ENCODE assay signal across 1 mouse cellular context in genomic region chr13:102862397-102862796, GRCm38 (mm10).
A peak's percentile ranks its signal among the peaks of the same experiment; 100 is the strongest.
TF ChIP-seq lines count a peak whose summit lies in the region.

No protein-coding gene starts in this region.

TF ChIP-seq in MEL, 35 proteins besides CTCF, POLR2A, EP300 and RAD21 (continued from another document):
- peak; percentile 75; the same call in 1 of the 2 replicates for TF ChIP-seq CHD1 (IDR thresholded peaks at IDR 0.05; ENCODE audit: low read depth, low read length)
- TF ChIP-seq ZMIZ1 (IDR thresholded peaks at IDR 0.05; ENCODE audit: low read depth, low read length): no peak
- peak; percentile 25; the same call in 1 of the 2 replicates for TF ChIP-seq MXI1 (IDR thresholded peaks at IDR 0.05; ENCODE audit: low read depth, low read length)
- TF ChIP-seq E2F4 (IDR thresholded peaks at IDR 0.05; ENCODE audit: borderline replicate concordance, low read depth, low read length): no peak
- TF ChIP-seq RCOR1 (IDR thresholded peaks at IDR 0.05; ENCODE audit: low read depth, low read length): peak; percentile 62; the same call in 1 of the 2 replicates
- peak; percentile 79 for TF ChIP-seq BHLHE40 (IDR thresholded peaks at IDR 0.05; ENCODE audit: borderline replicate concordance, low read depth, low read length)
- peak; percentile 85 for TF ChIP-seq TCF12 (IDR thresholded peaks at IDR 0.05; ENCODE audit: low read depth, low read length)
- no peak for TF ChIP-seq USF1 (IDR thresholded peaks at IDR 0.05; ENCODE audit: low read depth, low read length)
- no peak for TF ChIP-seq NRF1 (IDR thresholded peaks at IDR 0.05; ENCODE audit: insufficient read depth, low read depth, low read length, poor library complexity, severe bottlenecking)
- no peak for TF ChIP-seq JUND (IDR thresholded peaks at IDR 0.05; ENCODE audit: low read depth, low read length)
- 0 out of 2 replicates have a peak, but pooled peaks have one; percentile 19 for TF ChIP-seq MAFK (IDR thresholded peaks at IDR 0.05; ENCODE audit: borderline replicate concordance, low read depth, low read length)
- TF ChIP-seq TAL1 (IDR thresholded peaks at IDR 0.05; ENCODE audit: low read length): peak; percentile 71
- peak; percentile 75 for TF ChIP-seq TBP (IDR thresholded peaks at IDR 0.05; ENCODE audit: low read depth, low read length)
- TF ChIP-seq ELF1 (IDR thresholded peaks at IDR 0.05; ENCODE audit: low read depth, low read length): 0 out of 2 replicates have a peak, but pooled peaks have one; percentile 39
- peak; percentile 33; the same call in 1 of the 2 replicates for TF ChIP-seq KAT2A (conservative IDR thresholded peaks at IDR 0.05; ENCODE audit: low read depth, low read length)
- peak; percentile 89 for TF ChIP-seq ETS1 (IDR thresholded peaks at IDR 0.05; ENCODE audit: low read depth, low read length)
- peak; percentile 70 for TF ChIP-seq SIN3A (IDR thresholded peaks at IDR 0.05; ENCODE audit: low read length)
- TF ChIP-seq MAZ (IDR thresholded peaks at IDR 0.05; ENCODE audit: low read depth, low read length): 0 out of 2 replicates have a peak, but pooled peaks have one; percentile 32
TF ChIP-seq in MEL: peak in this region for 19.
